Mouse (Mus musculus) B cell, adult 2 months (primary cell): ENCODE results near the gene Rbfox1.

ENCODE experiments used
- DNase-seq, 2 experiments: peaks; one replicate each; pipeline ENCODE4 v3.0.0; 2022

Rbfox1 gene

GRCm38 (mm10) chr16:5884746-5885689 lies at the start of gene Rbfox1:
Gene Rbfox1, plus strand, starts transcription at chr16:5885355.
- no peak for DNase-seq

GRCm38 (mm10) chr16:5836744-5837143 lies 48.4 kb upstream of the Rbfox1 start:
- no peak for DNase-seq

GRCm38 (mm10) chr16:5841167-5841566 lies 44.0 kb upstream of the Rbfox1 start:
- no peak for DNase-seq

- no peak for DNase-seq
Measured at GRCm38 (mm10) chr16:5845645-5846044, 39.5 kb upstream of the Rbfox1 start.

GRCm38 (mm10) chr16:5853055-5853454 lies 32.1 kb upstream of the Rbfox1 start:
- DNase-seq, result no peak

- no peak for DNase-seq
Measured at GRCm38 (mm10) chr16:5864350-5864749, 20.8 kb upstream of the Rbfox1 start.

- DNase-seq, result no peak
Measured at GRCm38 (mm10) chr16:5866966-5867365, 18.2 kb upstream of the Rbfox1 start.

GRCm38 (mm10) chr16:5870391-5870790 lies 14.8 kb upstream of the Rbfox1 start:
- no peak for DNase-seq

GRCm38 (mm10) chr16:5881820-5882219 lies 3.3 kb upstream of the Rbfox1 start:
- DNase-seq, result no peak

GRCm38 (mm10) chr16:5885690-5886050 lies 515 bp downstream of the Rbfox1 start:
- no peak for DNase-seq

- no peak for DNase-seq
Measured at GRCm38 (mm10) chr16:5895564-5895963, 10.4 kb downstream of the Rbfox1 start.

- no peak for DNase-seq
Measured at GRCm38 (mm10) chr16:5898330-5898729, 13.2 kb downstream of the Rbfox1 start.

GRCm38 (mm10) chr16:5910742-5911141 lies 25.6 kb downstream of the Rbfox1 start:
- no peak for DNase-seq

GRCm38 (mm10) chr16:5911880-5912327 lies 26.7 kb downstream of the Rbfox1 start:
- DNase-seq, result no peak

GRCm38 (mm10) chr16:5917937-5918336 lies 32.8 kb downstream of the Rbfox1 start:
- no peak for DNase-seq

GRCm38 (mm10) chr16:5926986-5927385 lies 41.8 kb downstream of the Rbfox1 start:
- no peak for DNase-seq

GRCm38 (mm10) chr16:5931680-5932079 lies 46.5 kb downstream of the Rbfox1 start:
- peak in 1 of 2 experiments; percentile 1 for DNase-seq

- no peak for DNase-seq
Measured at GRCm38 (mm10) chr16:5940016-5940415, 54.9 kb downstream of the Rbfox1 start.

GRCm38 (mm10) chr16:5945682-5946081 lies 60.5 kb downstream of the Rbfox1 start:
- DNase-seq, result no peak

- DNase-seq, result no peak
Measured at GRCm38 (mm10) chr16:5953106-5953505, 68.0 kb downstream of the Rbfox1 start.

GRCm38 (mm10) chr16:5957418-5957817 lies 72.3 kb downstream of the Rbfox1 start:
- no peak for DNase-seq

GRCm38 (mm10) chr16:5961786-5962185 lies 76.6 kb downstream of the Rbfox1 start:
- DNase-seq, result no peak

- DNase-seq, result no peak
Measured at GRCm38 (mm10) chr16:5974172-5974571, 89.0 kb downstream of the Rbfox1 start.
